Mouse (Mus musculus) MEL (cell line): ENCODE data around the gene Zfp827. TPM values are rescaled to one million over a fixed set of nuclear protein-coding genes. Genes with fewer than 3 reads are reported as not detected.

Experiments
- DNase-seq: peaks from one replicate; pipeline ENCODE4 v3.0.0; 2011; ENCODE audit warnings: low read depth, low spot score
- H3K27ac ChIP-seq: 2 replicates; pipeline ENCODE4 v1.5.1; 2012; ENCODE audit warnings: low read depth, mild to moderate bottlenecking, control low read depth, low read length, moderate library complexity; ENCODE audit not compliant: control insufficient read depth
- H3K27me3 ChIP-seq, 2 experiments: fragments of 150-350 bp in 1 of 2; sonication (generic) in 1 of 2; 2 replicates each; pipeline ENCODE4 v1.6.1; 2012; ENCODE audit warnings: low read length in 2 of 2, mild to moderate bottlenecking in 2 of 2, improper control_type of control experiment in 1 of 2, moderate library complexity in 1 of 2; ENCODE audit not compliant: insufficient read depth in 2 of 2, control insufficient read depth in 1 of 2
- H3K36me3 ChIP-seq, 2 experiments: 2 replicates each; pipeline ENCODE4 v1.6.1; 2012 to 2014; ENCODE audit warnings: low read length in 2 of 2, improper control_type of control experiment in 1 of 2, inconsistent platforms in 1 of 2, mild to moderate bottlenecking in 1 of 2; ENCODE audit not compliant: insufficient read depth in 2 of 2, control insufficient read depth in 1 of 2
- H3K4me1 ChIP-seq, 2 experiments: fragments of 150-350 bp in 1 of 2; sonication (generic) in 1 of 2; 2 replicates each; pipeline ENCODE4 v1.6.1; 2012; ENCODE audit warnings: low read length in 2 of 2, improper control_type of control experiment in 1 of 2, mild to moderate bottlenecking in 1 of 2; ENCODE audit not compliant: insufficient read depth in 2 of 2, control insufficient read depth in 1 of 2
- H3K4me3 ChIP-seq, 2 experiments: fragments of 150-350 bp in 1 of 2; sonication (generic) in 1 of 2; 2 replicates each; pipeline ENCODE4 v1.5.1; 2012; ENCODE audit warnings: low read depth in 2 of 2, low read length in 2 of 2, mild to moderate bottlenecking in 2 of 2, moderate library complexity in 2 of 2, control low read depth in 1 of 2, improper control_type of control experiment in 1 of 2; ENCODE audit not compliant: control insufficient read depth in 1 of 2, insufficient read depth in 1 of 2
- H3K79me2 ChIP-seq: 2 replicates; pipeline ENCODE4 v1.6.1; 2012; ENCODE audit warnings: mild to moderate bottlenecking, low read length, moderate library complexity; ENCODE audit not compliant: control insufficient read depth, poor library complexity, insufficient read depth
- H3K9ac ChIP-seq: 2 replicates; pipeline ENCODE4 v1.6.1; 2012; ENCODE audit warnings: low read depth, mild to moderate bottlenecking, control low read depth, low read length, moderate library complexity; ENCODE audit not compliant: control insufficient read depth, poor library complexity, severe bottlenecking
- H3K9me3 ChIP-seq: fragments of 150-350 bp; sonication (generic); replicated peaks from 2 replicates; pipeline ENCODE4 v1.6.1; 2012; ENCODE audit warnings: mild to moderate bottlenecking, low read length, improper control_type of control experiment, moderate library complexity; ENCODE audit not compliant: insufficient read depth
- CHD2 ChIP-seq: IDR thresholded peaks from 2 replicates; pipeline ENCODE4 v1.6.1; 2011; ENCODE audit warnings: low read length, improper control_type of control experiment
- CTCF ChIP-seq, 3 experiments: IDR thresholded peaks in 2 of 3; conservative IDR thresholded peaks in 1 of 3; 2 replicates each; pipeline ENCODE4 v1.5.1; 2011 to 2012; ENCODE audit warnings: low read length in 3 of 3, low read depth in 2 of 3, mild to moderate bottlenecking in 2 of 3, improper control_type of control experiment in 1 of 3, inconsistent platforms in 1 of 3, mixed read lengths in 1 of 3, moderate library complexity in 1 of 3; ENCODE audit not compliant: control insufficient read depth in 1 of 3, insufficient read depth in 1 of 3, poor library complexity in 1 of 3, severe bottlenecking in 1 of 3
- E2F4 ChIP-seq: IDR thresholded peaks from 2 replicates; pipeline ENCODE4 v1.6.1; 2011; ENCODE audit warnings: low read depth, low read length, improper control_type of control experiment, borderline replicate concordance
- ELF1 ChIP-seq: IDR thresholded peaks from 2 replicates; pipeline ENCODE4 v1.6.1; 2014; ENCODE audit warnings: low read depth, mild to moderate bottlenecking, inconsistent platforms, low read length, improper control_type of control experiment, moderate library complexity
- EP300 ChIP-seq, 2 experiments: IDR thresholded peaks; 2 replicates each; pipeline ENCODE4 v1.6.1; 2011; ENCODE audit warnings: improper control_type of control experiment in 2 of 2, low read length in 2 of 2, low read depth in 1 of 2, mild to moderate bottlenecking in 1 of 2
- GABPA ChIP-seq: IDR thresholded peaks from 2 replicates; pipeline ENCODE4 v1.6.1; 2012; ENCODE audit warnings: low read depth, mild to moderate bottlenecking, inconsistent platforms, low read length, improper control_type of control experiment, moderate library complexity
- GATA1 ChIP-seq: IDR thresholded peaks from 2 replicates; pipeline ENCODE4 v1.6.1; 2011; ENCODE audit warnings: low read depth, low read length, improper control_type of control experiment
- HCFC1 ChIP-seq: IDR thresholded peaks from 2 replicates; pipeline ENCODE4 v1.6.1; 2012; ENCODE audit warnings: low read depth, mild to moderate bottlenecking, inconsistent platforms, low read length, improper control_type of control experiment, moderate library complexity
- JUND ChIP-seq: IDR thresholded peaks from 2 replicates; pipeline ENCODE4 v1.6.1; 2011; ENCODE audit warnings: low read depth, mild to moderate bottlenecking, improper control_type of control experiment, low read length
- KAT2A ChIP-seq: conservative IDR thresholded peaks from 2 replicates; pipeline ENCODE4 v1.6.1; 2012; ENCODE audit warnings: low read depth, low read length, improper control_type of control experiment, inconsistent platforms
- MAFK ChIP-seq: IDR thresholded peaks from 2 replicates; pipeline ENCODE4 v1.6.1; 2011; ENCODE audit warnings: low read depth, mild to moderate bottlenecking, low read length, improper control_type of control experiment, borderline replicate concordance
- MAX ChIP-seq: IDR thresholded peaks from 2 replicates; pipeline ENCODE4 v1.6.1; 2011; ENCODE audit warnings: low read length, improper control_type of control experiment
- MXI1 ChIP-seq: IDR thresholded peaks from 2 replicates; pipeline ENCODE4 v1.6.1; 2011; ENCODE audit warnings: mild to moderate bottlenecking, low read depth, low read length, improper control_type of control experiment
- MYC ChIP-seq: IDR thresholded peaks from 2 replicates; pipeline ENCODE4 v1.6.1; 2011; ENCODE audit warnings: low read depth, mild to moderate bottlenecking, low read length, improper control_type of control experiment, moderate library complexity
- NRF1 ChIP-seq: IDR thresholded peaks from 2 replicates; pipeline ENCODE4 v1.6.1; 2014; ENCODE audit warnings: low read depth, mild to moderate bottlenecking, inconsistent platforms, low read length, improper control_type of control experiment, moderate library complexity; ENCODE audit not compliant: poor library complexity, insufficient read depth, severe bottlenecking
- TBP ChIP-seq: IDR thresholded peaks from 2 replicates; pipeline ENCODE4 v1.8.0; 2011; ENCODE audit warnings: low read depth, low read length, improper control_type of control experiment
- USF1 ChIP-seq: IDR thresholded peaks from 2 replicates; pipeline ENCODE4 v1.6.1; 2014; ENCODE audit warnings: low read depth, mild to moderate bottlenecking, inconsistent platforms, low read length, improper control_type of control experiment, moderate library complexity
- USF2 ChIP-seq, 2 experiments: IDR thresholded peaks; 2 replicates each; pipeline ENCODE4 v1.6.1; 2011 to 2012; ENCODE audit warnings: improper control_type of control experiment in 2 of 2, low read length in 2 of 2, borderline replicate concordance in 1 of 2, inconsistent platforms in 1 of 2, low read depth in 1 of 2, mild to moderate bottlenecking in 1 of 2; ENCODE audit not compliant: insufficient read depth in 1 of 2
- ZKSCAN1 ChIP-seq: IDR thresholded peaks from 2 replicates; pipeline ENCODE4 v1.6.1; 2012; ENCODE audit warnings: low read depth, mild to moderate bottlenecking, inconsistent platforms, low read length, improper control_type of control experiment, moderate library complexity
- ZMIZ1 ChIP-seq: IDR thresholded peaks from 2 replicates; pipeline ENCODE4 v1.6.1; 2012; ENCODE audit warnings: low read depth, mild to moderate bottlenecking, inconsistent platforms, low read length, improper control_type of control experiment, moderate library complexity
- ZNF384 ChIP-seq: IDR thresholded peaks from 2 replicates; pipeline ENCODE4 v1.6.1; 2012; ENCODE audit warnings: low read depth, mild to moderate bottlenecking, inconsistent platforms, low read length, improper control_type of control experiment
- polyA plus RNA-seq, 2 experiments: library from polyadenylated mRNA; stranded (reverse) in 1 of 2; unstranded in 1 of 2; fragments of >175 nt in 1 of 2; fragments of >200 nt in 1 of 2; gene quantifications; 2 replicates each; pipeline versions ENCODE4 v1.2.1 to v1.2.4; 2012; ENCODE audit warnings: low replicate concordance in 2 of 2, low read depth in 1 of 2; ENCODE audit not compliant: insufficient read length in 2 of 2, insufficient read depth in 1 of 2, missing spikeins in 1 of 2
- total RNA-seq: library from RNA; depleted of rRNA; stranded (reverse); fragments of 300-350 nt; gene quantifications from 2 replicates; pipeline ENCODE4 v1.2.3, GENCODE M21; 2012; rRNA removed

The Zfp827 gene
- total RNA-seq, result not detected in 2 replicates
- polyA plus RNA-seq, result not detected

GRCm38 (mm10) chr8:79027977-79028487 is at the start of gene Zfp827:
Zfp827 (plus strand) TSS chr8:79028437.
- no peaks in the 10 kb centered on the region for H3K79me2 ChIP-seq
- no peaks in the 10 kb centered on the region for H3K4me1 ChIP-seq
- H3K9me3 ChIP-seq, result no peaks in the 10 kb centered on the region
- no peaks in the 10 kb centered on the region; a peak in 1 of 4 replicates for H3K27me3 ChIP-seq
- no peak within 1 kb of the TSS for H3K27ac ChIP-seq
- no peak within 1 kb of the TSS for H3K9ac ChIP-seq
- TF ChIP-seq KAT2A (no peak), ZMIZ1 (no peak), CTCF (IDR thresholded peaks at IDR 0.05 in 2 of 3, conservative IDR thresholded peaks at IDR 0.05 in 1 of 3; ENCODE audit: control insufficient read depth in 1 of 3, insufficient read depth in 1 of 3, low read depth in 2 of 3, low read length in 3 of 3, poor library complexity in 1 of 3, severe bottlenecking in 1 of 3) (no peak)
- TF ChIP-seq, all 39 proteins: peak for 0
- no peaks in the 10 kb centered on the region for H3K36me3 ChIP-seq
- no peak for DNase-seq
- no peak within 1 kb of the TSS for H3K4me3 ChIP-seq

- Histone ChIP-seq H3K27ac (no peak overlapping the region), H3K4me1 (no peaks in the 10 kb centered on the region), H3K79me2 (no peaks in the 10 kb centered on the region), H3K4me3 (no peak overlapping the region), H3K9ac (no peak overlapping the region), H3K9me3 (no peaks in the 10 kb centered on the region), H3K36me3 (no peaks in the 10 kb centered on the region), H3K27me3 (no peaks in the 10 kb centered on the region)
- no peak for DNase-seq
- TF ChIP-seq USF1 (no peak), JUND (no peak), E2F4 (no peak)
Measured at GRCm38 (mm10) chr8:79004341-79004740, 23.9 kb upstream of the Zfp827 start.

GRCm38 (mm10) chr8:79015061-79015460 is 13.2 kb upstream of the Zfp827 start:
- Histone ChIP-seq H3K4me3 (no peak overlapping the region), H3K27ac (no peak overlapping the region), H3K27me3 (no peaks in the 10 kb centered on the region), H3K9me3 (no peaks in the 10 kb centered on the region), H3K79me2 (no peaks in the 10 kb centered on the region), H3K36me3 (no peaks in the 10 kb centered on the region), H3K9ac (no peak overlapping the region), H3K4me1 (no peaks in the 10 kb centered on the region)
- TF ChIP-seq JUND (no peak), CHD2 (no peak), MYC (no peak), MXI1 (no peak), NRF1 (no peak), KAT2A (no peak), ZNF384 (no peak), MAFK (no peak), ELF1 (no peak), GABPA (no peak), CTCF (IDR thresholded peaks at IDR 0.05 in 2 of 3, conservative IDR thresholded peaks at IDR 0.05 in 1 of 3; ENCODE audit: control insufficient read depth in 1 of 3, insufficient read depth in 1 of 3, low read depth in 2 of 3, low read length in 3 of 3, poor library complexity in 1 of 3, severe bottlenecking in 1 of 3) (no peak), ZKSCAN1 (no peak), MAX (no peak), TBP (no peak), HCFC1 (no peak), GATA1 (no peak), USF2 (IDR thresholded peaks at IDR 0.05; ENCODE audit: borderline replicate concordance in 1 of 2, insufficient read depth in 1 of 2, low read depth in 1 of 2, low read length in 2 of 2) (no peak), EP300 (IDR thresholded peaks at IDR 0.05; ENCODE audit: low read depth in 1 of 2, low read length in 2 of 2) (no peak)
- DNase-seq, result no peak
